Mouse (Mus musculus): ENCODE measurements around the gene Srsf1. TPM values are rescaled to one million over a fixed set of nuclear protein-coding genes. Genes with fewer than 3 reads are reported as not detected.

Srsf1 gene
- polyA plus RNA-seq, 1 experiment from 2014 or later = 102 TPM

DNA sequence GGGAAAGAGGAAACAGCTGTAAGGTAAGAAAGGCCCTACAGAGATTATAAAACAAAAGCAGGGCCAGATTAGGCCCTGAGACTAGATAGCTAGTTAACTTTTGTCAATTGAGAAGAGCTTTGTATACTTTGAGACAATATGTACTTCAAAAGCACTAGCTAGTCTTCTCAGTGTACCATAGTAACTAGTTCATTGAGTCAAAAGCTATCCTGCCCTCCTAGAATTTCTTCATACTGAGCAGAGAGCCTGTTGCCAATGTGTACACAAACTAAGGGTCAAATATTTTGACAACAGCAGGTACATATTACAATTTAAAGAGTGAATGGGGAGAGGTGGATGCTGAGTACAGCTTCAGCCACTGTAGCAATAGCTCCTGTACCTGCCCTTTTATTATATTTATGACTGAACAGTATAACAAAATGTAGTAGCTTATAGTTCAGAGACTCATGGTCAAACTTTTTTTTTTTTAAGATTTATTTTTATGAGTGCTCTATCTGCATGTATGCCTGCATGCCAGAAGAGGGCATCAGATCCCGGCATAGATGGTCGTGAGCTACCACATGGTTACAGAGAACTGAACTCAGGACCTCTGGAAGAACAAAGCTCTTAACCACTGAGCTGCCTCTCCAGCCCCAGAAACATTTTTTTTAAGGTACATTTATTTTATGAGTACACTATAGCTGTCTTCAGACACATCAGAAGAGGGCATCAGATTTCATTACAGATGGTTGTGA is 14.9 kb downstream of the Srsf1 start:
- WGBS (ENCODE audit: insufficient replicate concordance) = 57% methylated on average over 2 of the region's 2 CpGs
- no peaks in the 10 kb centered on the region for H3K36me3 ChIP-seq (ENCODE audit: control insufficient read depth, insufficient read depth)
- no peak overlapping the region for H3K4me2 ChIP-seq (ENCODE audit: low read depth, low read length)
- no peak overlapping the region for H3K4me3 ChIP-seq (ENCODE audit: low read depth, low read length)
- ATAC-seq (ENCODE audit: low read depth) = peak; percentile 19; the same call in 1 of the 2 replicates
- H3K9ac ChIP-seq (ENCODE audit: low read depth, low read length) = no peak overlapping the region
- H3K27me3 ChIP-seq (ENCODE audit: control insufficient read depth, insufficient read depth, low read depth, low read length) = no peaks in the 10 kb centered on the region
- no peak overlapping the region for H3K27ac ChIP-seq (ENCODE audit: low read length)
- H3K9me3 ChIP-seq (replicated peaks; ENCODE audit: control insufficient read depth, low read length) = no peaks in the 10 kb centered on the region
- H3K4me1 ChIP-seq (ENCODE audit: control insufficient read depth, low read depth, low read length) = peaks cover under 1% of the 10 kb centered on the region

- H3K4me2 ChIP-seq (ENCODE audit: low read depth, low read length) = no peak overlapping the region
- H3K27ac ChIP-seq (ENCODE audit: low read length) = no peak overlapping the region
- no peak for ATAC-seq (ENCODE audit: low read depth)
- peaks cover 20% of the 10 kb centered on the region for H3K4me1 ChIP-seq (ENCODE audit: control insufficient read depth, low read depth, low read length)
- H3K9me3 ChIP-seq (replicated peaks; ENCODE audit: control insufficient read depth, low read length) = no peaks in the 10 kb centered on the region
- no peak overlapping the region for H3K4me3 ChIP-seq (ENCODE audit: low read depth, low read length)
- H3K9ac ChIP-seq (ENCODE audit: low read depth, low read length) = no peak overlapping the region
- H3K27me3 ChIP-seq (ENCODE audit: control insufficient read depth, insufficient read depth, low read depth, low read length) = no peaks in the 10 kb centered on the region
- no peaks in the 10 kb centered on the region for H3K36me3 ChIP-seq (ENCODE audit: control insufficient read depth, insufficient read depth)
Observed at GRCm38 (mm10) chr11:88065732-88066131, 18.6 kb downstream of the Srsf1 start.

GRCm38 (mm10) chr11:88067191-88067585 is 20.0 kb downstream of the Srsf1 start:
- H3K4me1 ChIP-seq (ENCODE audit: control insufficient read depth, low read depth, low read length) = peaks cover 26% of the 10 kb centered on the region
- peak overlapping the region; percentile 92 for H3K4me2 ChIP-seq (ENCODE audit: low read depth, low read length)
- peak overlapping the region; percentile 90 for H3K9ac ChIP-seq (ENCODE audit: low read depth, low read length)
- ATAC-seq (ENCODE audit: low read depth) = no peak
- WGBS (ENCODE audit: insufficient replicate concordance) = 11% methylated on average over 8 of the region's 8 CpGs
- H3K4me3 ChIP-seq (ENCODE audit: low read depth, low read length) = peak overlapping the region; percentile 91
- H3K36me3 ChIP-seq (ENCODE audit: control insufficient read depth, insufficient read depth) = no peaks in the 10 kb centered on the region
- peak overlapping the region; percentile 93 for H3K27ac ChIP-seq (ENCODE audit: low read length)
- H3K9me3 ChIP-seq (replicated peaks; ENCODE audit: control insufficient read depth, low read length) = no peaks in the 10 kb centered on the region
- no peaks in the 10 kb centered on the region for H3K27me3 ChIP-seq (ENCODE audit: control insufficient read depth, insufficient read depth, low read depth, low read length)

- H3K9me3 ChIP-seq (replicated peaks; ENCODE audit: control insufficient read depth, low read length) = no peaks in the 10 kb centered on the region
- peak within 1 kb of the TSS; percentile 91 for H3K4me3 ChIP-seq (ENCODE audit: low read depth, low read length)
- peak within 1 kb of the TSS; percentile 92 for H3K4me2 ChIP-seq (ENCODE audit: low read depth, low read length)
- peaks cover 26% of the 10 kb centered on the region for H3K4me1 ChIP-seq (ENCODE audit: control insufficient read depth, low read depth, low read length)
- peak within 1 kb of the TSS; percentile 93 for H3K27ac ChIP-seq (ENCODE audit: low read length)
- peak within 1 kb of the TSS; percentile 90 for H3K9ac ChIP-seq (ENCODE audit: low read depth, low read length)
- ATAC-seq (ENCODE audit: low read depth) = peak; percentile 83
- H3K27me3 ChIP-seq (ENCODE audit: control insufficient read depth, insufficient read depth, low read depth, low read length) = no peaks in the 10 kb centered on the region
- no peaks in the 10 kb centered on the region for H3K36me3 ChIP-seq (ENCODE audit: control insufficient read depth, insufficient read depth)
- under 1% methylated on average over 34 of the region's 81 CpGs for WGBS (ENCODE audit: insufficient replicate concordance)
Observed at GRCm38 (mm10) chr11:88067586-88068410, 20.6 kb downstream of the Srsf1 start, which contains the start of gene Vezf1. Gene Vezf1, plus strand, starts transcription at chr11:88068279.

- Histone ChIP-seq H3K27ac (ENCODE audit: low read length) (peak overlapping the region; percentile 93), H3K4me1 (ENCODE audit: control insufficient read depth, low read depth, low read length) (peaks cover 26% of the 10 kb centered on the region), H3K4me2 (ENCODE audit: low read depth, low read length) (peak overlapping the region; percentile 88), H3K9me3 (replicated peaks; ENCODE audit: control insufficient read depth, low read length) (no peaks in the 10 kb centered on the region), H3K4me3 (ENCODE audit: low read depth, low read length) (peak overlapping the region; percentile 91), H3K36me3 (ENCODE audit: control insufficient read depth, insufficient read depth) (peaks cover 3% of the 10 kb centered on the region; the same call in 1 of the 2 replicates), H3K9ac (ENCODE audit: low read depth, low read length) (peak overlapping the region; percentile 90), H3K27me3 (ENCODE audit: control insufficient read depth, insufficient read depth, low read depth, low read length) (no peaks in the 10 kb centered on the region)
- under 1% methylated on average over 47 of the region's 92 CpGs for WGBS (ENCODE audit: insufficient replicate concordance)
- ATAC-seq (ENCODE audit: low read depth) = peak; percentile 77
Observed at GRCm38 (mm10) chr11:88068411-88069245, 21.5 kb downstream of the Srsf1 start.

DNA sequence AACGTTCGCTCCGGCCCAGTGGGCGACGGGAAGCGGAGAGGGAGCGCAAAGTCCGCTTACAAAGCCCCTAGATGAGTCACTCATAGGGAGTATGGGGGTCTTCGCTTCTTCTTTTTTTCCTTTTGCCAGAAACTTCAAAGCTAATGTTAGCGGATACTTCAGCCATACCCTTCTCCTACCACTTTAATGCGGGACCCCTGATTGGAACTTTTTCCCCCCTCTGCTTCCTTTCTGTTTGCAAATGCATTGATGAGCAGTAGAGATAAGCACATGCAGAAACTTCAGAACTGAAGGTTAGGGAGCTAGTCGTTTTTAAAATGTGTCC is 22.0 kb downstream of the Srsf1 start:
- Histone ChIP-seq H3K4me1 (ENCODE audit: control insufficient read depth, low read depth, low read length) (peaks cover 26% of the 10 kb centered on the region), H3K4me2 (ENCODE audit: low read depth, low read length) (peak overlapping the region; percentile 88), H3K4me3 (ENCODE audit: low read depth, low read length) (peak overlapping the region; percentile 91), H3K9me3 (replicated peaks; ENCODE audit: control insufficient read depth, low read length) (no peaks in the 10 kb centered on the region), H3K36me3 (ENCODE audit: control insufficient read depth, insufficient read depth) (peaks cover 5% of the 10 kb centered on the region; the same call in 1 of the 2 replicates), H3K27me3 (ENCODE audit: control insufficient read depth, insufficient read depth, low read depth, low read length) (no peaks in the 10 kb centered on the region), H3K9ac (ENCODE audit: low read depth, low read length) (peak overlapping the region; percentile 90), H3K27ac (ENCODE audit: low read length) (peak overlapping the region; percentile 93)
- WGBS (ENCODE audit: insufficient replicate concordance) = under 1% methylated on average over 12 of the region's 12 CpGs
- no peak for ATAC-seq (ENCODE audit: low read depth)

DNA sequence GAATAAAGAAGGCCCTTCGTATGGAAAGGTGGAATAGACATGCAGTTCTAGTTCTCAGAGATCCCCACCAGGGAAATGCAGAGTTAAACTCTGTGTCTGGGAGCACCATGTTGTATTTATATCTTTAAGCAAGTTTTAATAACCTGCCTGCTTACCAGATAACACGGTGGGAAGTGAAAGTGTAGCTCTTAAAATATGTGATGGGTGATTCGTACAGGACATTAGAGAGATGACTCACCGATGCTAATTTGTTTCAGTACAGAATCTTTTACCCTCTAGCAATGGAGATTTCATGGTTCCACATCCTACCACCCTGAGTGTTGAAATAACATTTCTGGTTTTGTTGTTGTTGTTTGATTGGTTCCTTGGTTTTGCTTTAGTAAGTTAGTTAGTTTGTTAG is 23.2 kb downstream of the Srsf1 start:
- ATAC-seq (ENCODE audit: low read depth) = no peak
- Histone ChIP-seq H3K9ac (ENCODE audit: low read depth, low read length) (no peak overlapping the region), H3K27me3 (ENCODE audit: control insufficient read depth, insufficient read depth, low read depth, low read length) (no peaks in the 10 kb centered on the region), H3K4me3 (ENCODE audit: low read depth, low read length) (no peak overlapping the region), H3K27ac (ENCODE audit: low read length) (no peak overlapping the region), H3K9me3 (replicated peaks; ENCODE audit: control insufficient read depth, low read length) (no peaks in the 10 kb centered on the region), H3K4me2 (ENCODE audit: low read depth, low read length) (peak overlapping the region; percentile 88; the same call in 1 of the 2 replicates), H3K4me1 (ENCODE audit: control insufficient read depth, low read depth, low read length) (peaks cover 26% of the 10 kb centered on the region), H3K36me3 (ENCODE audit: control insufficient read depth, insufficient read depth) (peaks cover 9% of the 10 kb centered on the region)
- 44% methylated on average over 4 of the region's 4 CpGs for WGBS (ENCODE audit: insufficient replicate concordance)

- peaks cover 13% of the 10 kb centered on the region for H3K36me3 ChIP-seq (ENCODE audit: control insufficient read depth, insufficient read depth)
- H3K27ac ChIP-seq (ENCODE audit: low read length) = no peak overlapping the region
- no peak overlapping the region for H3K4me2 ChIP-seq (ENCODE audit: low read depth, low read length)
- 72% methylated on average over 5 of the region's 5 CpGs for WGBS (ENCODE audit: insufficient replicate concordance)
- H3K9ac ChIP-seq (ENCODE audit: low read depth, low read length) = no peak overlapping the region
- H3K4me1 ChIP-seq (ENCODE audit: control insufficient read depth, low read depth, low read length) = peaks cover 26% of the 10 kb centered on the region
- H3K27me3 ChIP-seq (ENCODE audit: control insufficient read depth, insufficient read depth, low read depth, low read length) = no peaks in the 10 kb centered on the region
- no peak overlapping the region for H3K4me3 ChIP-seq (ENCODE audit: low read depth, low read length)
- ATAC-seq (ENCODE audit: low read depth) = no peak
- no peaks in the 10 kb centered on the region for H3K9me3 ChIP-seq (replicated peaks; ENCODE audit: control insufficient read depth, low read length)
Observed at GRCm38 (mm10) chr11:88071113-88071512, 23.9 kb downstream of the Srsf1 start.

All from liver, embryonic 16.5 days (tissue).